Comparison of ENCODE assay signal across 7 mouse cellular contexts in genomic region chr7:30956756-30957366, GRCm38 (mm10). TPM values are rescaled to one million over a fixed set of nuclear protein-coding genes. Genes with fewer than 3 reads are reported as not detected.
A peak's percentile ranks its signal among the peaks of the same experiment; 100 is the strongest.
DNase-seq lines count a peak whose midpoint lies in the region; ATAC-seq lines count a peak whose summit lies in the region.

Gene Usf2, minus strand, starts transcription at chr7:30956803.

- H3K36me3 ChIP-seq in midbrain, embryonic 11.5 days (ENCODE audit: control insufficient read depth, insufficient read depth, low read length): peaks cover 15% of the 10 kb centered on the region

- H3K9ac ChIP-seq in midbrain, embryonic 11.5 days (ENCODE audit: low read length): peak within 1 kb of the TSS; percentile 99

- peak within 1 kb of the TSS; percentile 80 for H3K4me2 ChIP-seq in midbrain, embryonic 11.5 days

- peak; percentile 74 for DNase-seq in adrenal gland, adult 8-10 months
- DNase-seq in embryo, embryonic 10 days (ENCODE audit: low spot score): peak; percentile 86
- DNase-seq in gastrocnemius, postnatal 14 days: peak; percentile 88
- peak; percentile 85 for DNase-seq in left cerebral cortex, postnatal 4 days
- DNase-seq in midbrain, embryonic 11.5 days (ENCODE audit: low spot score, missing footprints): peak; percentile 96
- DNase-seq in spleen, adult 12 weeks (ENCODE audit: low spot score): peak; percentile 56

- intact Hi-C loops in gastrocnemius, postnatal 14 days (cut with DNase I; ENCODE audit: low total_unique reads): no loop called here
- intact Hi-C loops in left cerebral cortex, postnatal 4 days (cut with DNase I): no loop called here

- ATAC-seq in inflammation-experienced regulatory T-cells, adult 6 months: peak; percentile 73
- ATAC-seq in midbrain, embryonic 11.5 days (ENCODE audit: low FRiP score): peak; percentile 60

- no peaks in the 10 kb centered on the region for H3K9me3 ChIP-seq in midbrain, embryonic 11.5 days (ENCODE audit: control insufficient read depth, low read length)

- 0% methylated on average over 16 of the region's 82 CpGs for WGBS in midbrain, embryonic 11.5 days

- no peaks in the 10 kb centered on the region for H3K27me3 ChIP-seq in midbrain, embryonic 11.5 days (ENCODE audit: control insufficient read depth, insufficient read depth, low read length)

- H3K4me3 ChIP-seq in midbrain, embryonic 11.5 days (ENCODE audit: low read depth, low read length): peak within 1 kb of the TSS; percentile 95

- peaks cover 18% of the 10 kb centered on the region for H3K4me1 ChIP-seq in midbrain, embryonic 11.5 days (ENCODE audit: control insufficient read depth, insufficient read depth, low read length)

- peak within 1 kb of the TSS; percentile 95 for H3K27ac ChIP-seq in midbrain, embryonic 11.5 days (ENCODE audit: low read depth, low read length)

RNA-seq across cellular contexts. Expression of gene Usf2, which starts in this region (rescaled TPM):
- total RNA-seq in adrenal gland, adult 8-10 months (2022): 100 to 1,000 TPM; 116 to 131 (median 127) TPM
- total RNA-seq in gastrocnemius, postnatal 14 days (2021): 10 to 100 TPM; 68.9 to 70.5 TPM
- polyA plus RNA-seq in inflammation-experienced regulatory T-cells, adult 6 months (2017; shearing (Covaris generic)): 10 to 100 TPM in 2 of 3 experiments, 1 to 10 TPM in 1; 8.8 to 18.8 (median 13.6) TPM
- total RNA-seq in left cerebral cortex, postnatal 4 days (2021): 100 to 1,000 TPM in 1 of 2 experiments, 10 to 100 TPM in 1; 92.8 to 105 TPM
- polyA plus RNA-seq in midbrain, embryonic 11.5 days (2014; fragmentation: Nextera tagmentation; extraction: Ambion mirVana): 20.6 and 21.7 TPM in 2 replicates

Comparison
In these comparisons a context has a peak if more than half of its experiments do, and no peak if none do; other contexts are left out.
1. Peak in every context shown above with its lines: DNase-seq, ATAC-seq, H3K4me3 ChIP-seq and H3K27ac ChIP-seq.